Mouse (Mus musculus) embryonic facial prominence, embryonic 15.5 days (tissue): ENCODE measurements at regions not wholly inside any gene's neighbourhood (a gene's known extent, or its start where the extent isn't known, plus 50 kb on each side); places are given as distances from the start of the nearest gene placed in this dataset.

ENCODE experiments used
- ATAC-seq: fragments of 200-750 bp; cut with Nextera tagmentation; 2 replicates; pipeline ENCODE4 v1.8.0; 2017; ENCODE audit warnings: low read depth, moderate TSS enrichment; ENCODE audit not compliant: insufficient number of reproducible peaks, low FRiP score, low TSS enrichment
- H3K27ac ChIP-seq: fragments of 300-500 bp; sonication (generic); replicated peaks from 2 replicates; pipeline ENCODE4 v1.5.1; 2015; ENCODE audit warnings: mild to moderate bottlenecking, inconsistent platforms
- H3K27me3 ChIP-seq: fragments of 300-500 bp; sonication (generic); 2 replicates; pipeline ENCODE4 v1.6.1; 2015; ENCODE audit warnings: inconsistent platforms
- H3K36me3 ChIP-seq: fragments of 300-500 bp; sonication (generic); 2 replicates; pipeline ENCODE4 v1.6.1; 2015; ENCODE audit warnings: mild to moderate bottlenecking, inconsistent platforms
- H3K4me1 ChIP-seq: fragments of 300-500 bp; sonication (generic); 2 replicates; pipeline ENCODE4 v1.6.1; 2015; ENCODE audit warnings: inconsistent platforms
- H3K4me2 ChIP-seq: fragments of 300-500 bp; sonication (generic); replicated peaks from 2 replicates; pipeline ENCODE4 v1.6.1; 2015; ENCODE audit warnings: mild to moderate bottlenecking, inconsistent platforms
- H3K4me3 ChIP-seq: fragments of 300-500 bp; sonication (generic); replicated peaks from 2 replicates; pipeline ENCODE4 v1.5.1; 2015; ENCODE audit warnings: mild to moderate bottlenecking, inconsistent platforms
- H3K9ac ChIP-seq: fragments of 300-500 bp; sonication (generic); 2 replicates; pipeline ENCODE4 v1.6.1; 2015; ENCODE audit warnings: inconsistent platforms
- H3K9me3 ChIP-seq: fragments of 300-500 bp; sonication (generic); replicated peaks from 2 replicates; pipeline ENCODE4 v1.6.1; 2016; ENCODE audit warnings: inconsistent platforms
- WGBS: fragments of 180-500 bp; shearing (Covaris S2); methylation state at CpG from one replicate; pipeline ENCODE4 v1.1.7; 2015; 5-methylcytosine and 5-hydroxymethylcytosine counted together

DNA sequence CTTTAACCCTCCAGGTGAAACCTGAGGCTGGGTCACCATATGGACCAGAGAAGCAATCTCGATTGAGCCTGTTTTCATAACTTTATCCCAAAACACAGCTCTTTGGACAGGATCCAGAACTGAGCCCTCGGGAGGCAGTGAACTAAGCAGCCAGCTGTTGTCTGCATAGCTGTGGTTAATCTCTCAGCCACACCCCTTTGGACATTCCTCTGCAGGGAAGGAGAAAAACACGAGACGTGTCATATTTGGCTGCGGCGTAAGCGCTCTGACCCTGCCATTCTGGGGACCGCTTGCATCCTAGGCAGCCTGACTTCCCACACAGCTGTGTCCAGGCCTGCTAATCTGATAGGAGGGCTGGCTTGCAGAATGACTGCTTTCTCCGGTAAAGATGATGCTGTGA lies 55.6 kb upstream of the Ubl3 start:
- WGBS: 6% methylated on average over 9 of the region's 9 CpGs

DNA sequence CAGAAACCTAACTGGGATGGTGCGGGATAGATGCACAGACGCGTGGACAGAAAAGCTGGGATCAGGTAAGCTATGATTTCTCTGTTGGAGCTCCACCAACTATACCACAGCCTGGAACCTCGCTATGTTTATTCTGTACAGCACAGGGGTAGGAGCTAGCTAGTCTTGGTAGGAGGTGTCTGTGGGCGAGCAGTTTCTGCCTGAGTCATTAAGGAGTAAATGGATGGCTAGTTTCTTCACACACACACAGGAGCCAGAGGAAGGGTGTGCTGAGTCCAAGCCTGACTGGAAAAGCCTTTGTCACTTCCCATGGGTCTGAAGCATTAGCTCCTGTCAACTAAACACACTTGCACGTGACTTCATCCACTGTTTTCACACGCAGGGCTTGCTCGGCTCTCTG lies 53.1 kb upstream of the Ubl3 start:
- no peaks in the 10 kb centered on the region for H3K27me3 ChIP-seq
- ATAC-seq: no peak
- 88% methylated on average over 8 of the region's 8 CpGs for WGBS
- peaks cover 21% of the 10 kb centered on the region for H3K4me1 ChIP-seq
- no peak overlapping the region for H3K4me2 ChIP-seq
- no peak overlapping the region for H3K4me3 ChIP-seq
- H3K9me3 ChIP-seq: no peaks in the 10 kb centered on the region
- no peak overlapping the region for H3K9ac ChIP-seq
- H3K36me3 ChIP-seq: no peaks in the 10 kb centered on the region
- no peak overlapping the region for H3K27ac ChIP-seq

More for the DNA sequence above, 55.6 kb upstream of the Ubl3 start:
- no peak overlapping the region for H3K27ac ChIP-seq
- no peak overlapping the region for H3K4me2 ChIP-seq
- H3K4me3 ChIP-seq: no peak overlapping the region
- peak; percentile 87 for ATAC-seq
- no peak overlapping the region for H3K9ac ChIP-seq
- H3K27me3 ChIP-seq: no peaks in the 10 kb centered on the region
- H3K4me1 ChIP-seq: peaks cover 21% of the 10 kb centered on the region
- H3K9me3 ChIP-seq: no peaks in the 10 kb centered on the region
- H3K36me3 ChIP-seq: no peaks in the 10 kb centered on the region
